Mouse (Mus musculus): ENCODE measurements at regions not wholly inside any gene's neighbourhood (a gene's known extent, or its start where the extent isn't known, plus 50 kb on each side); places are given as distances from the start of the nearest gene placed in this dataset.

DNA sequence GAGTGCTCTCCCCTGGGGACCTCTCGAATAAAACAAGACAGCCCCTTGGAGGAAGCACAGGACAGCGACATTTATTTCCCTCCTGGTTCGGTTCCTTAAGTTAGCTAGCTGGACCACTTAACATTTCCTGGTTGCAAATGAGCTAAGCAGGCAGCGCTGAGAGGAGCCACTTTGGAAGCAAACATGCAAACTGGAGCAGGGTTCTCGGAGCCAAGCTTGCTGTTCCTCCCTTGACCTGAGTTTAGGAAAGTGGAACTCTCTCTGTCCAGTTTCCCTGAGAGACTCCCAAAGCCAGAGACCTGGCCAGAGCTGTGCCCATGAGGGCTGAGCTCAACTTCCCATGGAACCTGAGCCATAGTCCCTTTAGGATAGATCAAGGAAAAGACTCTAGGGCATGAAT, 219.4 kb upstream of the Mgmt start:
- Histone ChIP-seq H3K27ac (replicated peaks; ENCODE audit: low read depth, low read length) (no peak overlapping the region), H3K4me1 (ENCODE audit: control insufficient read depth, insufficient read depth, insufficient read length, low read length) (no peaks in the 10 kb centered on the region), H3K4me3 (ENCODE audit: insufficient read depth, low read depth, low read length) (no peak overlapping the region)

DNA sequence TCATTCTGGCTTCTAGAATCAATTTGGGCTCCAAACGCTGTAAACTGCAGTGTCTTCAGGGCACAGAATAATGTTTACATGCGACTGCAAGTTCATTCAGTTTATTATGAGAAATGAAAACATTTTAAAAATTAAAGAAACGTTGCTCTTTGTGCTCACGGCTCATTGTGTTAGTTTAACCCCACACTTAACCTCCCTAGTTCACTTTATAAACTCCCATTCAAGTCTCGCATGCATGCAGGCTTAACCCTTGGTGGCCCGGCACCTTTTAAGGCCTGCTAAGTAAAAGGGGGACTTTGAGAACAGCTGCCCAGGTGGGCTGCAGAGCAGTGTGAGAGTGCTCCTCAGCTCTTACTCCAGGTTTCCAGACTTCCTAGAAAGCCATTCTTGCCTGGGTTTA, 218.3 kb upstream of the Mgmt start:
- Histone ChIP-seq H3K4me1 (ENCODE audit: control insufficient read depth, insufficient read depth, insufficient read length, low read length) (no peaks in the 10 kb centered on the region), H3K4me3 (ENCODE audit: insufficient read depth, low read depth, low read length) (no peak overlapping the region), H3K27ac (replicated peaks; ENCODE audit: low read depth, low read length) (no peak overlapping the region)

DNA sequence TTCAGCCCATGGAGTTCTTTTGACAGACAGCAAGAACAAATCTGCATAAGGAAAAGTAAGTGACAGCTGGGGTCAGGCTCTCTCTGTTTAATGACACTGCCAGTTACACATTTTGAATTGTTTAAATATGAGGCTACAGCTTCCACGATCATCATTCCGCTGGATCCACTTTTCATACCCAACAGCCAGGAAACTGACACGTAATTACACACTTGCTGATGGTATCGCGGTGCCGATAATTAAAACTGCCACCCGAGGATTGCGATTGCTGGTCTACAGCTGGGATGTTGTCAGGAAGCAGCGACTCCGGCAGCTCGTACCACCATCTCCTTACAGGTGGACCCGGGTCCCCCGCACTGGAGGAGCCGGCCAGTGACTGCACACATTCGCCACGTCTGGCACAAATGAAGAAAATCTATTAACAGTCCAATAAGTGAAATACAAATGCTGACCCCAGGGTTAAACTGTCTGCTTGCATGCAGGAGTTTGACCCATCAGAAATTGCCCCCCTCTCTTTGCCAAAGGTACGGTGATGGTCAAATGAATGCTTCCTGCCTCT, 217.3 kb upstream of the Mgmt start:
- H3K4me3 ChIP-seq (ENCODE audit: insufficient read depth, low read depth, low read length) = no peak overlapping the region
- H3K27ac ChIP-seq (replicated peaks; ENCODE audit: low read depth, low read length) = no peak overlapping the region
- H3K4me1 ChIP-seq (ENCODE audit: control insufficient read depth, insufficient read depth, insufficient read length, low read length) = no peaks in the 10 kb centered on the region

DNA sequence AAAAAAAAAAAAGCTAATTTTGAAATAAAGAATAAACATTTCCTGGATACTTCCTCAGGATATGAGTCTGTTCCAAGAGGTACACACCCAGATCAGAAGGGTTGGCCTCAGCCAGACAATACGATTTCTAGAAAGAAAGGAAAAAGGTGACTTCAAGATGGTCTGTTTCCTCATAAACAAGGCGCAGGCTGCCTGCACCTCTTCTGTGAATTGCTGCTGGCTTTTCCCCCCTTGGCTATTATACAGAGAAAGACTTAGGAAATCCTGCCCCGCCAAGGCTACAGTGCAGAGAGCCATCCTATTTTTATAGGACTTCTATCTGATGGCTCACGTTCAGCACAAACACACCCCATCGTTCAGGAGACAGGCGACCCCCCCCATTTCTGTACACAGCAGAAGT, 204.8 kb upstream of the Mgmt start:
- Histone ChIP-seq H3K4me1 (ENCODE audit: control insufficient read depth, insufficient read depth, insufficient read length, low read length) (peaks cover 4% of the 10 kb centered on the region), H3K27ac (replicated peaks; ENCODE audit: low read depth, low read length) (peak overlapping the region; percentile 58; the same call in 1 of the 2 replicates), H3K4me3 (ENCODE audit: insufficient read depth, low read depth, low read length) (peak overlapping the region; percentile 30; the same call in 1 of the 2 replicates)

DNA sequence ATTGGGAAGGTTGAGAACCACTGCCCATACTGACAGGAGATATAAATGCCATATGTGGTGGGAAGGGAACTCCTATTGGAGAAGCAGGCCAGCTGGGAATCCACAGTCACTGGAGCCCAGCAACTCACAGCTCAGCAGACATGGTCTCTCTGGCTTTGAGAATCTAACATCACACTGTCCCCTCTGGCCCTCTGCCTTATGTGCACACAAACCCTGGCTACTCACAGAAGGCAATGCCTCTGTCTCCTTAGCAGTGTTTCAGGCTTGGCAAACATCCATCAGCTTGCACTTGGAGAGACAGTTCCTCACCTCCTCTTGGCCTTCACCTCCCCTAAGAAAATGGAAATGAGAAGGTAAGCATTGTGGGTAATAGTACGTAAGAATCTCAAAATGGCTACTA, 188.2 kb upstream of the Mgmt start:
- Histone ChIP-seq H3K4me3 (ENCODE audit: insufficient read depth, low read depth, low read length) (no peak overlapping the region), H3K4me1 (ENCODE audit: control insufficient read depth, insufficient read depth, insufficient read length, low read length) (no peaks in the 10 kb centered on the region), H3K27ac (replicated peaks; ENCODE audit: low read depth, low read length) (no peak overlapping the region)

DNA sequence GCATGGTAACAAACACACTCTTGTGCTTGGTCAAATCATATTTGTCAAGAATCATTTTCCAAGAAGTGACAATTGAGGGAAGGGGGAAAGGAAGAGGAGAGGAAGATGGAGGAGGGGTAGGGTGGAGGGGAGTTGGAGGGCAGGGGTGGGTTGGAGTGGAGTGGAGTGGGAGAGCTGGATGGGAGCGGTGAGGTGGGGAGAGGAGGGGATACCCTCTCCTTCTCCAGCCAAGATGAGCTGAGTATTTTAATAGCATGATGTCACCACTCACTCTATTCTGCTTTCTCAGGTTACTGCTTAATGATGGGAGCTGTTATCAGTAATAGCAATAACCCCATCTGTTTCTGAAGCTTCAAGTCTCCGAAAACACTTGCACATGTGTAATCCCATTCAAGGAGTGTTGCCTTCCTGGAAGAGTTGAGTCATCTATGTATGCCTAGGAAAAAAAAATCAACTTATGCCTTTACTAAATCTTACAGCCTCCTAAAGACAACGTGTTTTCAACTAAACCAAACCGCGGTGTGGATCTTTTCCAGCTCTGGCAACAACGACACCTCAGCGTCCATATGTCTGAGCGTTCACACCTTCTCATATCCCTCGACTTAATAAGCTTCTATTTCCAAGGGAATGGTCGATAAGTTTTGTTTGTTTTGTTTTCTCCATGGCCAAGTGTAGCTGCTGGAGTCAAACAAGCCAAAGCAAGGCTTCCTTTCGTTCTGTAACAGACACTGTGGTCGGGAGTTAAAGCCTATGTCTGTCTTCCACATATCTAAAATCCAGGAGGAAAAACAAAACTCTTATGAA, 187.0 kb upstream of the Mgmt start:
- H3K4me1 ChIP-seq (ENCODE audit: control insufficient read depth, insufficient read depth, insufficient read length, low read length) = no peaks in the 10 kb centered on the region
- H3K27ac ChIP-seq (replicated peaks; ENCODE audit: low read depth, low read length) = no peak overlapping the region

DNA sequence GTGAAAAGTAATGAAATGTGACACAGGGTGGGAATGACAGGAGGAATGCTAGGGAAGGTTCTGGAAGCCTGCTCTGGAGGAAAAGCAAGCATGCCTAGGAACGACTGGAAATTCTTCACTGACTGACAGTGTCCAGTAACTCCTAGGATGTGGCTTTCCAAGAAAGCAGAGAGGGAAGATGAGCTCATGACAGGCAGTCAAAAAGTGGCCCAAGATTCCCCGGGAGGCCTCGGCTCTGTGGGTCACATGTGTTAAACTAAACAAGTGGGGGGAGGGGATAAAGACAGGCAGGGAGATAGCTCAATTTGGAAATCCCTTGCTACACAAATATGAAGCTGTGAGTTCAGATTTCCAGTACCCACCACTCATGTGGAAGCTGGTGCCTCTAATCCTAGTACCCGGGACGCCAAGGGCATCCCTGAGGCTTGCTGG, 186.4 kb upstream of the Mgmt start:
- Histone ChIP-seq H3K4me1 (ENCODE audit: control insufficient read depth, insufficient read depth, insufficient read length, low read length) (no peaks in the 10 kb centered on the region), H3K4me3 (ENCODE audit: insufficient read depth, low read depth, low read length) (no peak overlapping the region), H3K27ac (replicated peaks; ENCODE audit: low read depth, low read length) (no peak overlapping the region)

More for the DNA sequence above, 187.0 kb upstream of the Mgmt start:
- H3K4me3 ChIP-seq (ENCODE audit: insufficient read depth, low read depth, low read length) = no peak overlapping the region

DNA sequence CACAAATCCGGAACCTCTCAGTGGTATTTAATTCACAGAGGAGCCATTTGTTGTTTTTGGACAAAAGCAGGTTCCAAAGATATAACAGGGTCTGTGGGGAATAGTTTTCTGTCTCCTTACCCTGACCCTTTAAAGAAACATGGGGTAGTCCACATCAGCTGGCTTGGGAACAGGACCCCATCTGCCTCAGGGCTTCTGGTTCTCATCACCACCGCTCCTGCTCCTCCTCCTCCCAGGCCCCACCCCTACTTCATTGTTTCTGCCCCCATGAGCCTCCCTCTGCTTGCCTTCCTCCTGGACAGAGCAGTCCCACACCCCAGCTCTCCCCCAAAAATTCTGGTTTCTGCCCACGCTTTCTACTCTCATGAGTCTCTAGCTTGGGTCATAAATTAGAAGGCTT, 183.8 kb upstream of the Mgmt start:
- Histone ChIP-seq H3K4me1 (ENCODE audit: control insufficient read depth, insufficient read depth, insufficient read length, low read length) (no peaks in the 10 kb centered on the region), H3K27ac (replicated peaks; ENCODE audit: low read depth, low read length) (no peak overlapping the region)

DNA sequence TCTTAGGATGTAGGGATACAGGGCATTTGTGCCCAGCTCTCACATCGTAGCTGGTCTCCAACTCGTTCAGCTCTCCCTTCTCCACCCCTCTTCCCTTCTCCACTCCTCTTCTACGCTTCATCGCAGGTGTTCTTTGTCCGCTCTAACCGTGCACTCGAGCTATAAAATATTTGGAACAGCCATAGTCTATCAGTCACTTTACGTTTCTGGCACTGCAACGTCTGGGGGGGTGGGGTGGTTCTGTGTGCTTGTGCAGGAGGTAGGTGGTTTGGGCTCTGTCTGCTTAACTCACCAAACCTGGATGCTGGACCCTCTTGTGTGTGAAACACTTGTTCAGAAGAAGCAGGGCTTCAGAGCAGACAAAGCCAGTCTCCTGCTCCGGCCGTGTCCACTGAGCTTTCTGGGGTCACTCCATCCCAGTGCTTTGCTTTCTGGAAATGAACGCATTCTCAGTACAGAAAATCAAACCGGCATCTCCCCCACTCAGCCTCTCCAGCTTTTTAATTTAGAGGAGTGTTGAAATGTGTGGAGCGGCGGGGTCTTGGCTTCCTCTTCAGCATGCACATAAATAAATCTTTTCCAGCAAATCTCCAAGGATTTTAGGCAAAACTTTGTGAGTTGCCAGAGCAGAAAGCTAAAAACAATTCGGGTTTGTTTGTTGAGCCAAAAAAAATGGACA, 181.3 kb upstream of the Mgmt start:
- no peaks in the 10 kb centered on the region for H3K4me1 ChIP-seq (ENCODE audit: control insufficient read depth, insufficient read depth, insufficient read length, low read length)
- no peak overlapping the region for H3K4me3 ChIP-seq (ENCODE audit: insufficient read depth, low read depth, low read length)
- H3K27ac ChIP-seq (replicated peaks; ENCODE audit: low read depth, low read length) = no peak overlapping the region

More for the DNA sequence above, 183.8 kb upstream of the Mgmt start:
- H3K4me3 ChIP-seq (ENCODE audit: insufficient read depth, low read depth, low read length) = no peak overlapping the region

DNA sequence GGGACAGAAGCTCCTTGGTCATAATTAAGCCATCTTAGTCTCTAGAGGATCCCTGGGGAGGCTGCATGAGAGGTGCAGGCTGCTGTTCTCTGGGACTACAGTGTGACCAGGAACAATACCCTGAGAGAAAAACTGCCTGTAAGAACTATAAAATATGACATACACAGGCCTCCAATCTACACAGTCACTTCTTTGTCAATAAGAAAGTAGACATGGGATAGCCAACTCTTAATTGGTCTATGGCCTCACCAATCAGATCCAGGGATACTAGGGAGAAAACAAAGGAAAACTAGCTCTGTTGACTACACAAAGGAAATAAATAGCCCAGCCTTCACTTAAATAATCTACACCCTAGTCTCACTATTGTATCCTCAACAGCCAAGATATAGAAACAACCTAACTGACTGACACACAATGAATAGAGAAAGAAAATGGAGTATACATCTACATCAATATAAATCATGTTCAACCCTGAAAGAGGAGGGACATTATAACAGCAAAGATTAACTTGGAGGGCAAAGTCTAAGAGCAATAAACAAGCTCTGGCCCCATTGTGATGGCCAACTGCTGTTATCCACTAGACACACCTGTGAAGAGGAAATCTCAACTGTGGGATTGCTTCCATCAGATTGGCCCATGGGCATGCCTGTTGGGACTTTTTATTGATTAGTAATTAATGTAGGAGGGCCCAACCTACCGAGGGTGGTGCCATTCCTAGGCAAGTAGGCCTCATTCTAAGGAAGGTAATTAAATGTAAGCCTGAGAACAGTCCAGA, 166.6 kb upstream of the Mgmt start:
- no peaks in the 10 kb centered on the region for H3K4me1 ChIP-seq (ENCODE audit: control insufficient read depth, insufficient read depth, insufficient read length, low read length)
- H3K27ac ChIP-seq (replicated peaks; ENCODE audit: low read depth, low read length) = no peak overlapping the region
- H3K4me3 ChIP-seq (ENCODE audit: insufficient read depth, low read depth, low read length) = no peak overlapping the region

DNA sequence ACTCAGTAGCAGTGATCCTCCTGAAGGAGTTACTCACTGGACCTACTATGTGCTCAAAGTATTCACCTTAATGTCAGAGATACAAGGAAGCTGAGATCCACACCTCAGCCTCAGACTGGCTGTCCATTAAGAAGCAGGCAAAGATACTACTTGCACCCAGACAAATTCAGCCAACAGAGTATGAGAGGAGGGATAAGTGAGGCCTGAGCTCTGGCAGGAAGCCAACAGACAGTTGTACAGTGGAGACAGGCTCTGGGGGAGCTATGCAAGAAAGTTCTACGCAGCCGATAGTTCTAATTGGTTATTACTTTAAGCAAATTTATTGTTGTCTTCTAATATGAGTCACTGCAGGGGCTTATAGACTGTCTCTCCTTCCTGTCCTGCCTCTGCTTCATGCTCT, 152.2 kb upstream of the Mgmt start:
- H3K4me3 ChIP-seq (ENCODE audit: insufficient read depth, low read depth, low read length) = no peak overlapping the region
- H3K4me1 ChIP-seq (ENCODE audit: control insufficient read depth, insufficient read depth, insufficient read length, low read length) = no peaks in the 10 kb centered on the region
- no peak overlapping the region for H3K27ac ChIP-seq (replicated peaks; ENCODE audit: low read depth, low read length)

DNA sequence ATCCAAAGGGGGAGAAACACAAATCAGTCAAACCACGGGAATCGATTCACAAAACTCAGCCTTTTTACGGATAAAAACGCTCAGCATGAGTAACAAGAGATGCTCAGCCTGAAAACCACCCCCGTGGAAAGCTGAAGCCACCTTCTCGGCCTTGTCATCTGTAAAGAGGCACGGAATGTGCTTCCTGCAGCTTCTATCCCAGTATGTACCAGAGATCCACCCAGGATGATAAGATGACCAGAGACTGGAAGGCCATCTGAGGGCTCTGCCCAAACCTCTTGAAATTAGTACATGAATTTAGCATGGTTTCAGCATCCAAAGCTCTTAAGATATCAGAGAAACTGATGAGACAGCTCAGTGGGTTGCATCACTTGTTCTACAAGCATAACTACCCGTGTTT, 149.0 kb upstream of the Mgmt start:
- Histone ChIP-seq H3K4me3 (ENCODE audit: insufficient read depth, low read depth, low read length) (no peak overlapping the region), H3K4me1 (ENCODE audit: control insufficient read depth, insufficient read depth, insufficient read length, low read length) (no peaks in the 10 kb centered on the region), H3K27ac (replicated peaks; ENCODE audit: low read depth, low read length) (no peak overlapping the region)

DNA sequence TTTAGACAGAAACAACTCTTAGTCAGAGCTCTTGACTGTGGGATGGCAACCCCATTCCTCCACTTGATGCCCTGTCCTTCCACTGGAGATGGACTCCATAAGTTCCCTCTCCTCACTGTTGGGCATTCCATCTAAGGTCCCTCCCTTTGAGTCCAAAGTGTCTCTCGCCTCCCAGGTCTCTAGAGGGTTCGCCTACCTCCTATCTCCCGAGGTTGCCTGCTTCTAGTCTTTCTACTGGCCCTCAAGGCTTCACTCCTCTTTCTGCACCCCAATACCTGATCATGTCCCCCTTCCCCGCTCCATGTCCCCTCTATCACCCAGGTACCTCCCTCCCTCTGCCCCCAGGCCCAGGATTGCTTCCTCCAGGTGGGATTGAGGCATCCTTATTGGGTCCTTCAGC, 142.9 kb upstream of the Mgmt start:
- Histone ChIP-seq H3K4me3 (ENCODE audit: insufficient read depth, low read depth, low read length) (no peak overlapping the region), H3K27ac (replicated peaks; ENCODE audit: low read depth, low read length) (no peak overlapping the region)

DNA sequence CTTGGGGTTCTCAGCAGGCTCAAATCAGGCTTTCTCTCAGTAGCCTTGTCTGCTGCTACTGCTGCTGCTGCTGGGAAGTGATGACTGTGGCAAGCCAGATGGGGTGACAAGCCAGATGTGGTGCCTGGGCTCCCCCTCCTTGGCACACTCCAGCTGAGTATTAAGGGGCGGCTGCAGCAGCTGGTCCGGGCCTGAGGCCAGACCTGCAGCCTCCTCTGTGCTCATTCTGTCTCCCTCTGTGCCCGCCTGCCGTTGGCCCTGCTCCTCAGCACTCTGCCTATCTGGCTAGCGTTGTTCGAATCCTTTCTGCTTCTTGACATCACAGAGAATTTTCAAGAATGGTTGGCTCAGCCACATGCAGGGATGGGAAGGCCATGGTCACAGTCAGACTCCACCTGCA, 139.6 kb upstream of the Mgmt start:
- Histone ChIP-seq H3K4me1 (ENCODE audit: control insufficient read depth, insufficient read depth, insufficient read length, low read length) (no peaks in the 10 kb centered on the region), H3K4me3 (ENCODE audit: insufficient read depth, low read depth, low read length) (no peak overlapping the region), H3K27ac (replicated peaks; ENCODE audit: low read depth, low read length) (no peak overlapping the region)

More for the DNA sequence above, 142.9 kb upstream of the Mgmt start:
- no peaks in the 10 kb centered on the region for H3K4me1 ChIP-seq (ENCODE audit: control insufficient read depth, insufficient read depth, insufficient read length, low read length)

DNA sequence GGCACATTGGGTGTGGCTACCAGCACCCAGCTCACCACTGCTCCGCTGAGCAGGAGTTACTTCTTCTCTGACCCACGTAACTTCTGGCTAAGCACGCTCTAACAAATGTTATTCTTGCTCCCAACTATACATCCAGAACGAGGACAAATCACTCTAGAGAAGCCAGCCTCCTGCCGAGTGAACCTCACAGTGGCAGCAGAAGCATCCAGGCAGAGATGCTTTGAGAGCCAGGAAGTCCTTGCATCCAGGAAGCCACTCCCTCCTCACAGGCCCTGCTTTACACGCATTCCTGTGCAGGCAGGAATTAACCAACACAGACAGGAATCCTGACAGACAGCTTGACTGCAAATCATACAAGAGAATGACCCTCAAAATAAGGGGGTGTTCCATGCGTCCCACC, 129.4 kb upstream of the Mgmt start:
- Histone ChIP-seq H3K27ac (replicated peaks; ENCODE audit: low read depth, low read length) (no peak overlapping the region), H3K4me3 (ENCODE audit: insufficient read depth, low read depth, low read length) (no peak overlapping the region), H3K4me1 (ENCODE audit: control insufficient read depth, insufficient read depth, insufficient read length, low read length) (peaks cover 4% of the 10 kb centered on the region; the same call in 1 of the 2 replicates)
